Mouse (Mus musculus) CH12.LX (cell line): ENCODE data around the gene Trafd1. TPM values are rescaled to one million over a fixed set of nuclear protein-coding genes. Genes with fewer than 3 reads are reported as not detected.
"Not testable (repeated sequence)": the region's sequence is repeated elsewhere in the genome, so short reads cannot be mapped to it uniquely, and the experiment has no call there.

Experiments
- DNase-seq: peaks from one replicate; pipeline ENCODE4 v3.0.0-alpha.2; 2013; ENCODE audit errors: extremely low read depth
- H3K27ac ChIP-seq: 2 replicates; pipeline ENCODE4 v1.5.1; 2012; ENCODE audit warnings: low read depth, mild to moderate bottlenecking, control low read depth, moderate library complexity; ENCODE audit not compliant: insufficient read depth
- H3K27me3 ChIP-seq: replicated peaks from 2 replicates; pipeline ENCODE3; 2012; ENCODE audit warnings: inconsistent platforms
- H3K36me3 ChIP-seq, 2 experiments: replicated peaks in 1 of 2; 2 replicates each; pipeline versions ENCODE3 to v1.6.1; 2012; ENCODE audit warnings: inconsistent platforms in 1 of 2, low read length in 1 of 2, mild to moderate bottlenecking in 1 of 2, mixed read lengths in 1 of 2, moderate library complexity in 1 of 2; ENCODE audit not compliant: control insufficient read depth in 1 of 2, insufficient read depth in 1 of 2
- H3K4me1 ChIP-seq, 2 experiments: 2 replicates each; pipeline ENCODE4 v1.6.1; 2012; ENCODE audit warnings: inconsistent platforms in 1 of 2, moderate library complexity in 1 of 2; ENCODE audit not compliant: insufficient read depth in 2 of 2, control insufficient read depth in 1 of 2
- H3K4me2 ChIP-seq: 2 replicates; pipeline ENCODE4 v1.6.1; 2012; ENCODE audit warnings: low read depth, mild to moderate bottlenecking, control low read depth; ENCODE audit not compliant: poor library complexity, insufficient read depth, severe bottlenecking
- H3K4me3 ChIP-seq, 3 experiments: fragments of 150-350 bp in 1 of 3; sonication (generic) in 1 of 3; replicated peaks in 1 of 3; 2 replicates each; pipeline versions ENCODE3 to v1.5.1; 2011 to 2012; ENCODE audit warnings: low read depth in 2 of 3, low read length in 2 of 3, mild to moderate bottlenecking in 2 of 3, moderate library complexity in 2 of 3, control low read depth in 1 of 3, improper control_type of control experiment in 1 of 3, inconsistent platforms in 1 of 3, mixed read lengths in 1 of 3; ENCODE audit not compliant: poor library complexity in 1 of 3
- H3K79me2 ChIP-seq: replicated peaks from 2 replicates; pipeline ENCODE4 v1.6.1; 2012; ENCODE audit warnings: mild to moderate bottlenecking, moderate library complexity; ENCODE audit not compliant: control insufficient read depth, poor library complexity, insufficient read depth, severe bottlenecking; ENCODE audit errors: extremely low read depth
- H3K9ac ChIP-seq: 2 replicates; pipeline ENCODE4 v1.6.1; 2012; ENCODE audit warnings: low read depth, mild to moderate bottlenecking, control low read depth, moderate library complexity; ENCODE audit not compliant: insufficient read depth
- H3K9me3 ChIP-seq: replicated peaks from 2 replicates; pipeline ENCODE3; 2012; ENCODE audit warnings: low read length, inconsistent platforms, mixed read lengths
- BHLHE40 ChIP-seq: IDR thresholded peaks from 2 replicates; pipeline ENCODE4 v1.6.1; 2011; ENCODE audit warnings: mild to moderate bottlenecking, low read depth, low read length, improper control_type of control experiment
- CTCF ChIP-seq, 2 experiments: IDR thresholded peaks in 1 of 2; conservative IDR thresholded peaks in 1 of 2; 2 replicates each; pipeline ENCODE4 v1.5.1; 2011 to 2012; ENCODE audit warnings: low read depth in 2 of 2, low read length in 2 of 2, improper control_type of control experiment in 1 of 2, inconsistent platforms in 1 of 2, mild to moderate bottlenecking in 1 of 2, moderate library complexity in 1 of 2
- ELF1 ChIP-seq: IDR thresholded peaks from 2 replicates; pipeline ENCODE4 v1.6.1; 2014; ENCODE audit warnings: low read depth, mild to moderate bottlenecking, inconsistent platforms, low read length, improper control_type of control experiment
- GABPA ChIP-seq: IDR thresholded peaks from 2 replicates; pipeline ENCODE4 v1.6.1; 2012; ENCODE audit warnings: low read depth, low read length, improper control_type of control experiment, inconsistent platforms; ENCODE audit not compliant: insufficient replicate concordance
- HCFC1 ChIP-seq: IDR thresholded peaks from 2 replicates; pipeline ENCODE4 v1.6.1; 2012; ENCODE audit warnings: low read depth, mild to moderate bottlenecking, inconsistent platforms, low read length, improper control_type of control experiment
- KAT2A ChIP-seq: IDR thresholded peaks from 2 replicates; pipeline ENCODE4 v1.6.1; 2012; ENCODE audit warnings: low read length, improper control_type of control experiment, inconsistent platforms; ENCODE audit not compliant: insufficient replicate concordance
- MAFK ChIP-seq: IDR thresholded peaks from 2 replicates; pipeline ENCODE4 v1.6.1; 2011; ENCODE audit warnings: low read length, improper control_type of control experiment; ENCODE audit not compliant: insufficient replicate concordance
- MAX ChIP-seq: IDR thresholded peaks from 2 replicates; pipeline ENCODE4 v1.6.1; 2011; ENCODE audit warnings: low read length, improper control_type of control experiment
- MYC ChIP-seq: IDR thresholded peaks from 2 replicates; pipeline ENCODE4 v1.6.1; 2011; ENCODE audit warnings: low read depth, mild to moderate bottlenecking, improper control_type of control experiment, low read length
- NRF1 ChIP-seq: IDR thresholded peaks from 2 replicates; pipeline ENCODE4 v1.6.1; 2014; ENCODE audit warnings: low read depth, mild to moderate bottlenecking, inconsistent platforms, low read length, improper control_type of control experiment, moderate library complexity
- RAD21 ChIP-seq: IDR thresholded peaks from 2 replicates; pipeline ENCODE4 v1.6.1; 2011; ENCODE audit warnings: low read depth, mild to moderate bottlenecking, low read length, improper control_type of control experiment, moderate library complexity
- SMC3 ChIP-seq: IDR thresholded peaks from 2 replicates; pipeline ENCODE4 v1.6.1; 2011; ENCODE audit warnings: low read depth, low read length, improper control_type of control experiment
- USF1 ChIP-seq: IDR thresholded peaks from 2 replicates; pipeline ENCODE4 v1.6.1; 2014; ENCODE audit warnings: low read depth, mild to moderate bottlenecking, inconsistent platforms, low read length, improper control_type of control experiment
- ZC3H11A ChIP-seq: IDR thresholded peaks from 2 replicates; pipeline ENCODE4 v1.6.1; 2012; ENCODE audit warnings: low read depth, mild to moderate bottlenecking, inconsistent platforms, low read length, improper control_type of control experiment
- ZMIZ1 ChIP-seq: IDR thresholded peaks from 2 replicates; pipeline ENCODE4 v1.6.1; 2012; ENCODE audit warnings: low read depth, mild to moderate bottlenecking, inconsistent platforms, low read length, improper control_type of control experiment
- ZNF384 ChIP-seq: IDR thresholded peaks from 2 replicates; pipeline ENCODE4 v1.6.1; 2012; ENCODE audit warnings: low read depth, low read length, improper control_type of control experiment, inconsistent platforms
- dilution Hi-C: fragments of 300-500 bp; cut with MboI; formaldehyde crosslinking; loops from 2 replicates; pipeline ENCODE4 v1.14.3; 2020; ENCODE audit warnings: low sequenced_read_pairs; ENCODE audit not compliant: extremely low pct_unique_long_range_greater_than_20kb, extremely low pct_ligation_motif_present
- in situ Hi-C: fragments of 300-500 bp; cut with MboI; formaldehyde crosslinking; loops from 3 replicates; pipeline ENCODE4 v1.14.3; 2019; ENCODE audit warnings: low sequenced_read_pairs, low pct_ligation_motif_present, low pct_unique_long_range_greater_than_20kb, mixed read lengths
- polyA plus RNA-seq: library from polyadenylated mRNA; unstranded; fragments of >175 nt; gene quantifications from 2 replicates; pipeline ENCODE4 v1.2.1, GENCODE M21; 2012; ENCODE audit warnings: low read depth; ENCODE audit not compliant: insufficient read length
- total RNA-seq, 2 experiments: library from RNA; depleted of rRNA; stranded (reverse); fragments of 300-350 nt in 1 of 2; fragments of >200 nt in 1 of 2; gene quantifications; 2 replicates each; pipeline ENCODE4 v1.2.3; 2012 to 2014

The Trafd1 gene
- total and polyA plus RNA-seq, 3 experiments = 31.7 to 52.8 (median 42.3) TPM

GRCm38 (mm10) chr5:121376972-121377371, 8.5 kb downstream of the Trafd1 start:
- H3K79me2 ChIP-seq, H3K9me3 ChIP-seq, H3K27ac ChIP-seq, dilution Hi-C loops, H3K4me1 ChIP-seq, H3K4me3 ChIP-seq, H3K4me2 ChIP-seq, H3K27me3 ChIP-seq, H3K9ac ChIP-seq: not testable (repeated sequence)
- H3K36me3 ChIP-seq = peaks cover 84 to 90% of the 10 kb centered on the region in 2 experiments
- in situ Hi-C loops = loop anchor here (10.0 kb wide), 1 partner anchor 172 kb away; the partner anchor contains the start of gene Rpl6
- peak in 1 of 2 experiments; percentile 70; a peak in 2 of 4 replicates for TF ChIP-seq CTCF (conservative IDR thresholded peaks at IDR 0.05 in 1 of 2, IDR thresholded peaks at IDR 0.05 in 1 of 2; ENCODE audit: low read depth in 2 of 2, low read length in 2 of 2)
- TF ChIP-seq SMC3 = peak; percentile 31; the same call in 1 of the 2 replicates
- peak; percentile 24 for TF ChIP-seq RAD21
- TF ChIP-seq MAX = 0 out of 2 replicates have a peak, but pooled peaks have one; percentile 41
- peak; percentile 88 for TF ChIP-seq ZNF384
- TF ChIP-seq MYC = peak; percentile 65; the same call in 1 of the 2 replicates
- DNase-seq = peak; percentile 60

- no peaks in the 10 kb centered on the region for H3K79me2 ChIP-seq
- H3K9ac ChIP-seq = no peak overlapping the region
- no peaks in the 10 kb centered on the region for H3K27me3 ChIP-seq
- dilution Hi-C loops = no loop called here
- H3K27ac ChIP-seq = no peak overlapping the region
- H3K4me2 ChIP-seq = no peak overlapping the region
- no peaks in the 10 kb centered on the region for H3K4me1 ChIP-seq
- H3K4me3 ChIP-seq = no peak overlapping the region
- H3K36me3 ChIP-seq = peaks cover 76 to 89% of the 10 kb centered on the region in 2 experiments
- DNase-seq = no peak
- in situ Hi-C loops = loop anchor here (10.0 kb wide), 1 partner anchor 170 kb away; the partner anchor contains the start of gene Rpl6
- H3K9me3 ChIP-seq = no peaks in the 10 kb centered on the region
- TF ChIP-seq BHLHE40 (no peak), MAFK (no peak), MYC (no peak), GABPA (no peak), ZNF384 (no peak), NRF1 (no peak), ZC3H11A (no peak), HCFC1 (no peak), KAT2A (no peak), USF1 (no peak), ZMIZ1 (no peak), SMC3 (no peak), ELF1 (no peak)
Observed at GRCm38 (mm10) chr5:121374790-121375189, 10.6 kb downstream of the Trafd1 start.
